Comparison of ENCODE assay signal across 9 mouse cellular contexts in the genomic region with DNA sequence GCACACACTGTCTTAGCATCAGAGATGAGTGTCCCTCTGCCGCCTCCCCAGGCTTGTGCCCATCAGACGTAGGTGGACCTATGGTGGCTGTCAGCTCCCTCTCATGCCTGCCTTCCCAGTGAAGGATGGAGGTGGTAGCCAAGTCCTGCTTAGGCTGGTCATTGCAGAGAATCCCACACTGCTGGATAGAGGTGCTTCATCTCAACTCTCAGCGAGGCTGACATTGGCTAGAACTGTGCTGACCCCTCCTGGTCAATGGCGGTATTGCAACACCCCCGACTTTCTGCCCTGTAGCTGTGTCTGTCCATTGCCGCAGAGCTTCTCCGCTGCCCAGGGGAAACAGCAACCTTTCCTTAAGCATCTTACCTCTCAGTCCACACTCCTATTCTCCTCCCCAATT. TPM values are rescaled to one million over a fixed set of nuclear protein-coding genes. Genes with fewer than 3 reads are reported as not detected.
DNase-seq lines count a peak whose midpoint lies in the region; ATAC-seq and TF ChIP-seq lines count a peak whose summit lies in the region.
"Had no signal": no experiment of that assay in that cellular context is flagged by ENCODE, and none has a peak within 500 bp of the region (broad histone marks: within the 10 kb centered on the region; RNA-seq: fewer than 3 reads in every experiment).

No protein-coding gene starts in this region.

- peak; percentile 93 for TF ChIP-seq CTCF in C2C12 (IDR thresholded peaks at IDR 0.05; ENCODE audit: control insufficient read depth, insufficient read depth, insufficient read length)
- TF ChIP-seq CTCF in bone marrow, adult 2 months (IDR thresholded peaks at IDR 0.05; ENCODE audit: control insufficient read depth, insufficient read depth, low read length) = peak; percentile 97
- peak; percentile 94 for TF ChIP-seq CTCF in embryonic fibroblast, embryonic 13.5 days (IDR thresholded peaks at IDR 0.05; ENCODE audit: borderline replicate concordance, insufficient read depth, low read length)
- peak; percentile 99 for TF ChIP-seq CTCF in liver, embryonic 14.5 days (IDR thresholded peaks at IDR 0.05; ENCODE audit: low read depth)

- H3K79me3 ChIP-seq in C2C12 (ENCODE audit: low read depth) = no peaks in the 10 kb centered on the region

- H3K9ac ChIP-seq in heart, embryonic 14.5 days (ENCODE audit: low read length) = no peak overlapping the region
- no peak overlapping the region for H3K9ac ChIP-seq in liver, embryonic 14.5 days (replicated peaks)
- H3K9ac ChIP-seq in neural tube, embryonic 11.5 days (ENCODE audit: low read length) = no peak overlapping the region
- no peak overlapping the region for H3K9ac ChIP-seq in stomach, embryonic 15.5 days
- H3K9ac ChIP-seq: embryonic facial prominence, embryonic 15.5 days had no signal

- WGBS in bone marrow, adult 2 months = 18% methylated on average over 7 of the region's 7 CpGs
- WGBS in heart, embryonic 14.5 days = 11% methylated on average over 7 of the region's 7 CpGs
- WGBS in liver, embryonic 14.5 days (ENCODE audit: insufficient replicate concordance) = 10% methylated on average over 7 of the region's 7 CpGs
- 10% methylated on average over 7 of the region's 7 CpGs for WGBS in neural tube, embryonic 11.5 days
- WGBS in stomach, embryonic 15.5 days = 14% methylated on average over 7 of the region's 7 CpGs

- H3K36me3 ChIP-seq in C2C12 (ENCODE audit: control insufficient read depth, insufficient read depth) = no peaks in the 10 kb centered on the region
- no peaks in the 10 kb centered on the region for H3K36me3 ChIP-seq in heart, embryonic 14.5 days (ENCODE audit: control insufficient read depth, insufficient read depth, low read length)
- no peaks in the 10 kb centered on the region for H3K36me3 ChIP-seq in liver, embryonic 14.5 days (replicated peaks; ENCODE audit: control insufficient read depth, insufficient read depth, low read depth)
- H3K36me3 ChIP-seq in neural tube, embryonic 11.5 days (ENCODE audit: control insufficient read depth, insufficient read depth, low read length) = no peaks in the 10 kb centered on the region
- H3K36me3 ChIP-seq in stomach, embryonic 15.5 days = no peaks in the 10 kb centered on the region

- no peaks in the 10 kb centered on the region for H3K9me3 ChIP-seq in heart, embryonic 14.5 days (ENCODE audit: control insufficient read depth, low read length)
- no peaks in the 10 kb centered on the region for H3K9me3 ChIP-seq in liver, embryonic 14.5 days (ENCODE audit: control insufficient read depth, low read length)
- no peaks in the 10 kb centered on the region for H3K9me3 ChIP-seq in neural tube, embryonic 11.5 days (ENCODE audit: control insufficient read depth, low read length)
- no peaks in the 10 kb centered on the region for H3K9me3 ChIP-seq in stomach, embryonic 15.5 days
- H3K9me3 ChIP-seq: embryonic facial prominence, embryonic 15.5 days had no signal

- no peak for TF ChIP-seq POLR2A in bone marrow, adult 2 months (IDR thresholded peaks at IDR 0.05; ENCODE audit: borderline replicate concordance, control insufficient read depth, low read depth, low read length)
- TF ChIP-seq POLR2A in embryonic fibroblast, embryonic 13.5 days (IDR thresholded peaks at IDR 0.05; ENCODE audit: low read depth, low read length) = no peak

- no peaks in the 10 kb centered on the region for H3K4me1 ChIP-seq in bone marrow, adult 2 months (ENCODE audit: control insufficient read depth, insufficient read depth, low read length)
- peaks cover 13% of the 10 kb centered on the region for H3K4me1 ChIP-seq in embryonic fibroblast, embryonic 13.5 days (ENCODE audit: control insufficient read depth, insufficient read depth, low read length)
- H3K4me1 ChIP-seq in heart, embryonic 14.5 days (ENCODE audit: control insufficient read depth in 2 of 2, insufficient read depth in 2 of 2, low read length in 2 of 2) = peaks cover 0 to 3% of the 10 kb centered on the region in 2 experiments; a peak in 1 of 4 replicates
- no peaks in the 10 kb centered on the region for H3K4me1 ChIP-seq in liver, embryonic 14.5 days (replicated peaks; ENCODE audit: control insufficient read depth in 2 of 2, insufficient read depth in 2 of 2, low read length in 1 of 2)
- no peaks in the 10 kb centered on the region for H3K4me1 ChIP-seq in neural tube, embryonic 11.5 days (ENCODE audit: control insufficient read depth, insufficient read depth, low read length)
- no peaks in the 10 kb centered on the region for H3K4me1 ChIP-seq in stomach, embryonic 15.5 days

- H3K27me3 ChIP-seq in C2C12 (ENCODE audit: control insufficient read depth, insufficient read depth, insufficient read length) = no peaks in the 10 kb centered on the region
- peaks cover 29% of the 10 kb centered on the region for H3K27me3 ChIP-seq in heart, embryonic 14.5 days (ENCODE audit: control insufficient read depth, insufficient read depth, low read length)
- H3K27me3 ChIP-seq in liver, embryonic 14.5 days (ENCODE audit: control insufficient read depth, insufficient read depth, low read length) = no peaks in the 10 kb centered on the region; the same call in 1 of the 2 replicates
- H3K27me3 ChIP-seq in neural tube, embryonic 11.5 days (ENCODE audit: control insufficient read depth, insufficient read depth, low read length) = no peaks in the 10 kb centered on the region
- no peaks in the 10 kb centered on the region for H3K27me3 ChIP-seq in stomach, embryonic 15.5 days (replicated peaks)

- no peak overlapping the region for H3K4me2 ChIP-seq in heart, embryonic 14.5 days (ENCODE audit: low read length)
- H3K4me2 ChIP-seq in liver, embryonic 14.5 days (ENCODE audit: low read depth) = no peak overlapping the region
- no peak overlapping the region for H3K4me2 ChIP-seq in neural tube, embryonic 11.5 days (ENCODE audit: low read depth)
- no peak overlapping the region for H3K4me2 ChIP-seq in stomach, embryonic 15.5 days
- H3K4me2 ChIP-seq: embryonic facial prominence, embryonic 15.5 days had no signal

- no peak overlapping the region for H3ac ChIP-seq in C2C12 (ENCODE audit: control insufficient read depth, insufficient read length, low read depth)

- no peaks in the 10 kb centered on the region for H3K79me2 ChIP-seq in C2C12 (ENCODE audit: control insufficient read depth, insufficient read depth)

- no peak overlapping the region for H3K27ac ChIP-seq in bone marrow, adult 2 months (ENCODE audit: control insufficient read depth, insufficient read depth, low read depth, low read length, poor library complexity)
- no peak overlapping the region for H3K27ac ChIP-seq in embryonic fibroblast, embryonic 13.5 days (ENCODE audit: insufficient read depth, low read length)
- no peak overlapping the region for H3K27ac ChIP-seq in heart, embryonic 14.5 days (replicated peaks in 1 of 2; ENCODE audit: control insufficient read depth in 1 of 2, insufficient read depth in 1 of 2, low read depth in 2 of 2, low read length in 2 of 2)
- no peak overlapping the region for H3K27ac ChIP-seq in liver, embryonic 14.5 days
- H3K27ac ChIP-seq in neural tube, embryonic 11.5 days (ENCODE audit: low read depth, low read length) = no peak overlapping the region
- H3K27ac ChIP-seq in stomach, embryonic 15.5 days = no peak overlapping the region
- H3K27ac ChIP-seq: embryonic facial prominence, embryonic 15.5 days had no signal

- ATAC-seq in heart, embryonic 14.5 days (ENCODE audit: insufficient number of reproducible peaks, insufficient read depth, low FRiP score, low read depth) = 0 out of 2 replicates have a peak, but pooled peaks have one; percentile 7
- no peak for ATAC-seq in liver, embryonic 14.5 days (ENCODE audit: insufficient read depth)
- ATAC-seq in neural tube, embryonic 11.5 days (ENCODE audit: insufficient read depth, low FRiP score, low TSS enrichment) = 0 out of 2 replicates have a peak, but pooled peaks have one; percentile 23
- peak; percentile 54; the same call in 1 of the 2 replicates for ATAC-seq in stomach, embryonic 15.5 days (ENCODE audit: insufficient read depth, low FRiP score, low read depth)

- no peak for TF ChIP-seq EP300 in liver, embryonic 14.5 days (IDR thresholded peaks at IDR 0.05; ENCODE audit: low read depth)

- peak; percentile 94 for DNase-seq in kidney, postnatal 10 days
- peak; percentile 28 to 40 (median 31) for DNase-seq in liver, embryonic 14.5 days (ENCODE audit: low read depth in 3 of 3, low spot score in 3 of 3)
- DNase-seq in neural tube, embryonic 11.5 days (ENCODE audit: low spot score) = peak; percentile 92

- H3K4me3 ChIP-seq in C2C12 (ENCODE audit: insufficient read depth, poor library complexity, severe bottlenecking) = no peak overlapping the region
- H3K4me3 ChIP-seq in bone marrow, adult 2 months (replicated peaks; ENCODE audit: control insufficient read depth, low read depth, low read length) = no peak overlapping the region
- no peak overlapping the region for H3K4me3 ChIP-seq in embryonic fibroblast, embryonic 13.5 days (ENCODE audit: insufficient read depth, low read length)
- H3K4me3 ChIP-seq in heart, embryonic 14.5 days (ENCODE audit: control insufficient read depth in 1 of 2, insufficient read depth in 1 of 2, low read depth in 1 of 2, low read length in 2 of 2) = no peak overlapping the region
- H3K4me3 ChIP-seq in liver, embryonic 14.5 days (ENCODE audit: insufficient read depth in 1 of 2, low read depth in 2 of 2, low read length in 2 of 2) = no peak overlapping the region
- no peak overlapping the region for H3K4me3 ChIP-seq in neural tube, embryonic 11.5 days (ENCODE audit: low read depth, low read length)
- H3K4me3 ChIP-seq in stomach, embryonic 15.5 days (replicated peaks) = no peak overlapping the region
- H3K4me3 ChIP-seq: embryonic facial prominence, embryonic 15.5 days had no signal

RNA-seq across cellular contexts. Expression of a gene that starts 15.1 kb away (rescaled TPM):
- polyA plus RNA-seq in C2C12 (2012; fragmentation: generic; extraction: Trizol) = 49.7 TPM
- 23.1 and 32.6 TPM in 2 replicates for polyA plus RNA-seq in bone marrow, adult 2 months (2011; ENCODE audit: insufficient read depth, insufficient read length, low replicate concordance, missing spikeins)
- 38.1 and 42.3 TPM in 2 replicates for polyA plus RNA-seq in embryonic fibroblast, embryonic 13.5 days (2011; ENCODE audit: insufficient read length, low read depth, missing spikeins)
- 67.0 and 68.0 TPM in 2 replicates for polyA plus RNA-seq in heart, embryonic 14.5 days (2014; fragmentation: Nextera tagmentation; extraction: Ambion mirVana)
- 24.9 and 31.4 TPM in 2 replicates for polyA plus RNA-seq in liver, embryonic 14.5 days (2012; rRNA removed)
- 38.9 and 41.3 TPM in 2 replicates for polyA plus RNA-seq in liver, embryonic 14.5 days (2014; fragmentation: Nextera tagmentation; extraction: Ambion mirVana)
- 73.5 and 75.0 TPM in 2 replicates for polyA plus RNA-seq in neural tube, embryonic 11.5 days (2014; fragmentation: Nextera tagmentation; extraction: Ambion mirVana)
- 61.0 and 62.4 TPM in 2 replicates for polyA plus RNA-seq in stomach, embryonic 15.5 days (2015; fragmentation: Nextera tagmentation; extraction: Ambion mirVana)

RNA-seq across cellular contexts. Expression of a gene that starts 39.7 kb away (rescaled TPM):
- polyA plus RNA-seq in C2C12 (2012; fragmentation: generic; extraction: Trizol) = 7.5 TPM
- polyA plus RNA-seq in bone marrow, adult 2 months (2011; ENCODE audit: insufficient read depth, insufficient read length, low replicate concordance, missing spikeins) = 3.9 and 8.8 TPM in 2 replicates
- 133 and 156 TPM in 2 replicates for polyA plus RNA-seq in embryonic fibroblast, embryonic 13.5 days (2011; ENCODE audit: insufficient read length, low read depth, missing spikeins)
- 27.9 and 37.1 TPM in 2 replicates for polyA plus RNA-seq in heart, embryonic 14.5 days (2014; fragmentation: Nextera tagmentation; extraction: Ambion mirVana)
- polyA plus RNA-seq in liver, embryonic 14.5 days (2012; rRNA removed) = 2.0 and 3.0 TPM in 2 replicates
- 1.5 and 2.3 TPM in 2 replicates for polyA plus RNA-seq in liver, embryonic 14.5 days (2014; fragmentation: Nextera tagmentation; extraction: Ambion mirVana)
- 3.7 and 5.2 TPM in 2 replicates for polyA plus RNA-seq in neural tube, embryonic 11.5 days (2014; fragmentation: Nextera tagmentation; extraction: Ambion mirVana)
- polyA plus RNA-seq in stomach, embryonic 15.5 days (2015; fragmentation: Nextera tagmentation; extraction: Ambion mirVana) = 91.5 and 93.3 TPM in 2 replicates

RNA-seq across cellular contexts. Expression of a gene that starts 51.9 kb away (rescaled TPM):
- not detected for polyA plus RNA-seq in C2C12 (2012; fragmentation: generic; extraction: Trizol)
- polyA plus RNA-seq in bone marrow, adult 2 months (2011; ENCODE audit: insufficient read depth, insufficient read length, low replicate concordance, missing spikeins) = not detected in 2 replicates
- polyA plus RNA-seq in embryonic fibroblast, embryonic 13.5 days (2011; ENCODE audit: insufficient read length, low read depth, missing spikeins) = not detected in 2 replicates
- 0.15 TPM in 1 of 2 replicates, not detected in the other for polyA plus RNA-seq in heart, embryonic 14.5 days (2014; fragmentation: Nextera tagmentation; extraction: Ambion mirVana)
- polyA plus RNA-seq in liver, embryonic 14.5 days (2012; rRNA removed) = 0.04 TPM in 1 of 2 replicates, not detected in the other
- not detected in 2 replicates for polyA plus RNA-seq in liver, embryonic 14.5 days (2014; fragmentation: Nextera tagmentation; extraction: Ambion mirVana)
- polyA plus RNA-seq in neural tube, embryonic 11.5 days (2014; fragmentation: Nextera tagmentation; extraction: Ambion mirVana) = 0.20 and 0.49 TPM in 2 replicates
- polyA plus RNA-seq in stomach, embryonic 15.5 days (2015; fragmentation: Nextera tagmentation; extraction: Ambion mirVana) = 0.23 and 0.42 TPM in 2 replicates
- polyA plus RNA-seq: embryonic facial prominence, embryonic 15.5 days had no signal

Comparison
In these comparisons a context has a peak if more than half of its experiments do, and no peak if none do; other contexts are left out.
1. DNase-seq: peak in every context shown above with its lines; median percentile 94 in kidney, postnatal 10 days; 92 in neural tube, embryonic 11.5 days; 31 in liver, embryonic 14.5 days.